Mouse (Mus musculus): Measurements from ENCODE around the gene Tfip11.

DNA sequence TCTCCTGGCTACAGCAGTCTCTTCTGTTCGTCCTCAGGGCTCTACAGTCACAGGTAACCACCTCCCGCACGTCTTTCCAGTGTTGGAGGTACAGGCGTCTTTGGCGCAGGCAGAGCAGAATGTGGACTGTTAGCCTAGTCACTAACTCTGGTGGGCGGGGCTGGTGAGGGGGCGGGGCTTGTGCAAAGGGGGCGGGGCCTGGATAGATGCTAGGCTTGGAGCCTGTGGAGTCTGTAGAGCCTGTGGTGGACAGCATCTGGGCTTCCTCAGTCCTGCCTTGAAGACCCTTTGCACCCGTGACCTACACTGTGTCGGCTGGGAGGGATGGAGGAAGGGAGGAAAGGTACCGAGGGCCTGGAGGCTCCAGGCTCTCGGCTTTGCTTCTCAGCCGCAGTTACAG is 29.8 kb downstream of the Tfip11 start, which contains the start of gene Gm6583:
- TF ChIP-seq CTCF (IDR thresholded peaks at IDR 0.05; ENCODE audit: insufficient read depth, low read depth, low read length) (no peak), POLR2A (IDR thresholded peaks at IDR 0.05; ENCODE audit: insufficient read depth, low read depth, low read length) (no peak)
